Mouse (Mus musculus) heart, adult 11 months (tissue): ENCODE results near the gene Meox1.

Experiments
- DNase-seq: peaks from one replicate; pipeline ENCODE4 v3.0.0; 2022

Gene Meox1

GRCm38 (mm10) chr11:101896546-101897361, 2.6 kb upstream of the Meox1 start:
- peak; percentile 99 for DNase-seq

GRCm38 (mm10) chr11:101893560-101893959, 614 bp downstream of the Meox1 start:
- DNase-seq, result peak; percentile 96

GRCm38 (mm10) chr11:101891451-101891850, 2.7 kb downstream of the Meox1 start:
- peak; percentile 96 for DNase-seq

- DNase-seq, result peak; percentile 90
Observed at GRCm38 (mm10) chr11:101889781-101890180, 4.4 kb downstream of the Meox1 start.

- DNase-seq, result no peak
Observed at GRCm38 (mm10) chr11:101888820-101889219, 5.4 kb downstream of the Meox1 start.

- no peak for DNase-seq
Observed at GRCm38 (mm10) chr11:101886436-101886835, 7.7 kb downstream of the Meox1 start.

- peak; percentile 91 for DNase-seq
Observed at GRCm38 (mm10) chr11:101885881-101886319, 8.3 kb downstream of the Meox1 start.

GRCm38 (mm10) chr11:101885232-101885631, 8.9 kb downstream of the Meox1 start:
- peak; percentile 97 for DNase-seq

- DNase-seq, result peak; percentile 91
Observed at GRCm38 (mm10) chr11:101883911-101884310, 10.3 kb downstream of the Meox1 start.

GRCm38 (mm10) chr11:101882500-101883290, 11.5 kb downstream of the Meox1 start:
- DNase-seq, result peak; percentile 91

- DNase-seq, result peak; percentile 100
Observed at GRCm38 (mm10) chr11:101881604-101882071, 12.5 kb downstream of the Meox1 start.

GRCm38 (mm10) chr11:101881185-101881584, 13.0 kb downstream of the Meox1 start:
- DNase-seq, result no peak

- peak; percentile 80 for DNase-seq
Observed at GRCm38 (mm10) chr11:101879672-101880071, 14.5 kb downstream of the Meox1 start.

- DNase-seq, result peak; percentile 90
Observed at GRCm38 (mm10) chr11:101878696-101879095, 15.5 kb downstream of the Meox1 start.

- DNase-seq, result peak; percentile 80
Observed at GRCm38 (mm10) chr11:101874978-101875377, 19.2 kb downstream of the Meox1 start.

GRCm38 (mm10) chr11:101873909-101874308, 20.3 kb downstream of the Meox1 start:
- DNase-seq, result peak; percentile 92

- peak; percentile 66 for DNase-seq
Observed at GRCm38 (mm10) chr11:101871435-101871834, 22.7 kb downstream of the Meox1 start.

GRCm38 (mm10) chr11:101870067-101870765, 24.0 kb downstream of the Meox1 start:
- peak; percentile 93 for DNase-seq

GRCm38 (mm10) chr11:101867513-101868052, 26.6 kb downstream of the Meox1 start:
- DNase-seq, result no peak

- no peak for DNase-seq
Observed at GRCm38 (mm10) chr11:101858742-101859141, 35.4 kb downstream of the Meox1 start.

- DNase-seq, result peak; percentile 96
Observed at GRCm38 (mm10) chr11:101855950-101856712, 38.0 kb downstream of the Meox1 start.

GRCm38 (mm10) chr11:101851042-101851441, 43.1 kb downstream of the Meox1 start:
- DNase-seq, result peak; percentile 98
